Mouse (Mus musculus) ES-E14 (cell line): ENCODE results near the gene Bloc1s3. TPM values are rescaled to one million over a fixed set of nuclear protein-coding genes. Genes with fewer than 3 reads are reported as not detected.

Source experiments
- DNase-seq: peaks from one replicate; pipeline ENCODE4 v3.0.0-alpha.2; 2013; ENCODE audit warnings: low read depth, low spot score
- H3K27ac ChIP-seq: 2 replicates; pipeline ENCODE4 v1.5.1; 2012; ENCODE audit warnings: low read depth, mild to moderate bottlenecking, low read length, moderate library complexity, mixed read lengths; ENCODE audit not compliant: poor library complexity, insufficient read depth, severe bottlenecking
- H3K36me3 ChIP-seq: 2 replicates; pipeline ENCODE4 v1.6.1; 2012; ENCODE audit warnings: mild to moderate bottlenecking, low read length, moderate library complexity, mixed read lengths; ENCODE audit not compliant: control insufficient read depth, poor library complexity, insufficient read depth, severe bottlenecking
- H3K4me1 ChIP-seq, 2 experiments: fragments of 150-350 bp in 1 of 2; sonication (generic) in 1 of 2; 2 replicates each; pipeline ENCODE4 v1.6.1; 2012; ENCODE audit warnings: low read length in 2 of 2, mild to moderate bottlenecking in 1 of 2, mixed read lengths in 1 of 2; ENCODE audit not compliant: control insufficient read depth in 2 of 2, insufficient read depth in 2 of 2, poor library complexity in 1 of 2
- H3K4me3 ChIP-seq, 2 experiments: fragments of 150-350 bp in 1 of 2; sonication (generic) in 1 of 2; 2 replicates each; pipeline ENCODE4 v1.5.1; 2012; ENCODE audit warnings: low read length in 2 of 2, low read depth in 1 of 2, mild to moderate bottlenecking in 1 of 2, mixed read lengths in 1 of 2; ENCODE audit not compliant: insufficient read depth in 1 of 2, poor library complexity in 1 of 2, severe bottlenecking in 1 of 2
- H3K9ac ChIP-seq: 2 replicates; pipeline ENCODE4 v1.6.1; 2012; ENCODE audit warnings: low read depth, mild to moderate bottlenecking, low read length, mixed read lengths; ENCODE audit not compliant: poor library complexity, insufficient read depth, severe bottlenecking
- H3K9me3 ChIP-seq: fragments of 150-350 bp; sonication (generic); 2 replicates; pipeline ENCODE4 v1.6.1; 2012; ENCODE audit warnings: low read depth, mild to moderate bottlenecking, low read length; ENCODE audit not compliant: control insufficient read depth, insufficient read depth
- CHD2 ChIP-seq: IDR thresholded peaks from 2 replicates; pipeline ENCODE4 v1.6.1; 2014; ENCODE audit warnings: mild to moderate bottlenecking, low read depth, low read length, inconsistent platforms
- HCFC1 ChIP-seq: IDR thresholded peaks from 2 replicates; pipeline ENCODE4 v1.6.1; 2012; ENCODE audit warnings: low read length, inconsistent platforms, borderline replicate concordance; ENCODE audit not compliant: insufficient read depth
- MAFK ChIP-seq: IDR thresholded peaks from 2 replicates; pipeline ENCODE4 v1.6.1; 2014; ENCODE audit warnings: mild to moderate bottlenecking, low read depth, low read length, inconsistent platforms; ENCODE audit not compliant: insufficient read depth
- ZC3H11A ChIP-seq: IDR thresholded peaks from 2 replicates; pipeline ENCODE4 v1.6.1; 2012; ENCODE audit warnings: low read depth, mild to moderate bottlenecking, inconsistent platforms, low read length, borderline replicate concordance
- ZNF384 ChIP-seq: IDR thresholded peaks from 2 replicates; pipeline ENCODE4 v1.6.1; 2012; ENCODE audit warnings: low read depth, low read length, inconsistent platforms
- in situ Hi-C, 2 experiments: fragments of 600-800 bp; cut with MboI; formaldehyde crosslinking; loops; one replicate each; pipeline ENCODE4 v1.15.1; 2025; ENCODE audit warnings: low sequenced_read_pairs in 2 of 2, inconsistent platforms in 1 of 2; ENCODE audit not compliant: unreplicated experiment in 2 of 2
- total RNA-seq: library from RNA; depleted of rRNA; stranded (reverse); fragments of 300-350 nt; gene quantifications from 2 replicates; pipeline ENCODE4 v1.2.3, GENCODE M21; 2012; rRNA removed

Gene Bloc1s3
- total RNA-seq, 1 experiment, result 3.1 TPM

DNA sequence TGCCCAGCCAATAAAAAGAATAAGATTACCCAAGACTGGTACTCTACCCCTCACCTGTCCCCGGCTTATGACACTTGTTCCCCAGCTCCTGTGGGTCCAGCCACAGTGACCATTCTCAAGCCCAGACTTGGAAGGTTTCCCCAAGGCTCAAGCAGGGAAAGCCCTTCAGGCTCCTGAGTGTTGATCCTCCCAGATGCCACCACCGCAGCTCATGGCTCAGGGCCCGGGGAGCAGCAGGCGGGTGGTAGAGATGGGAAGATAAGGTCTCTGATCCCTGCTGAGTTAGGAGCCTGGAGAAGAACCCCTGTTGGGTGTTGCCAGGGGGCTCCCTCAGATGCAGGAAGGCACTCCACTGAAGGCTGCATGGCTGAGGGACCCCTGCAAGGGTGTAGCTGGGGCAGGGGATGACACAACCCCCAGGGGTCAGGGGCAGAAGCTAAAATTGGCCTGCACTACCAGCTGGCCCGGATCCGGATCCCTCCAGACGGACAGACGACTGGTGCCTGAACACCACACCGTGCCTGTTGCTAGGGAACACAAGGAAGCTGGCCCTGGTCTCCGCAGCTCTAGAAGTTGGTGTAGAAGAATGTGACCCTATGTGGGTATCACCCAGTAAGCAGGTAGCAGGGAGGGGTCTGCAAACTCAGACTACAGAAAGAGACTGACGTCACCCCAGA, 52.2 kb downstream of the Bloc1s3 start:
- Histone ChIP-seq H3K9ac (no peak overlapping the region), H3K36me3 (no peaks in the 10 kb centered on the region; the same call in 1 of the 2 replicates), H3K9me3 (no peaks in the 10 kb centered on the region), H3K4me1 (peaks cover 0 to 25% of the 10 kb centered on the region in 2 experiments; a peak in 2 of 4 replicates), H3K27ac (no peak overlapping the region; the same call in 1 of the 2 replicates), H3K4me3 (no peak overlapping the region)
- TF ChIP-seq ZNF384 (no peak), CHD2 (no peak), HCFC1 (no peak), ZC3H11A (no peak), MAFK (no peak)
- in situ Hi-C loops, result no loop called here
- no peak for DNase-seq

DNA sequence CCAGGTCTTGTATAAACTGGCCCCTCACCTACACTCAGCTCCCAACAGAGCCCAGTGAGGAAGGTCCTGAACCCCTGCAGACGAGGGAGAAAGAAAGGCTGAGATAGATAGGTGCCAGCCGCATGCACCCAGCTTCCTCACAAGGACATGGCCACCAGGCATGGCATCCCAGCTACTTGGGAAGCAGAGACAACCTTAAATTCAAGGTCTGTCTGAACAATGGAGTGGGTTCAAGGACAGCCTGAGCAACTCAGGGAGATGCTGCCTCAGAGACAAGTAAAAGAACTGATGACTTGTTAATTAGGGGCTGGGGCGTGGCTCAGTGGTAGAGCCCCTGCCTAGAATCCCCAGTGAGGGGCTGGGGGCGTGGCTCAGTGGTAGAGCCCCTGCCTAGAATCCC, 53.0 kb downstream of the Bloc1s3 start:
- no peak overlapping the region for H3K9ac ChIP-seq
- TF ChIP-seq ZC3H11A, result no peak
- no peak for TF ChIP-seq HCFC1
- TF ChIP-seq ZNF384, result no peak
- H3K27ac ChIP-seq, result no peak overlapping the region
- no peak for DNase-seq
- H3K9me3 ChIP-seq, result no peaks in the 10 kb centered on the region
- peaks cover 0 to 22% of the 10 kb centered on the region in 2 experiments; a peak in 2 of 4 replicates for H3K4me1 ChIP-seq
- H3K4me3 ChIP-seq, result no peak overlapping the region
- in situ Hi-C loops, result no loop called here
- H3K36me3 ChIP-seq, result no peaks in the 10 kb centered on the region; the same call in 1 of the 2 replicates

Other genes starting within 250 kb of the Bloc1s3 start
- 92.5 and 108 TPM in 2 replicates for gene Vasp, start 236.6 kb downstream of the Bloc1s3 start, total RNA-seq
- 2.9 and 9.7 TPM in 2 replicates for gene Ppm1n, start 228.3 kb downstream of the Bloc1s3 start, total RNA-seq
- 9.9 and 10.8 TPM in 2 replicates for gene Rtn2, start 225.7 kb downstream of the Bloc1s3 start, total RNA-seq
- 5.8 and 6.3 TPM in 2 replicates for gene Fosb, start 198.3 kb downstream of the Bloc1s3 start, total RNA-seq
- 48.0 and 53.2 TPM in 2 replicates for gene Ercc1, start 163.6 kb downstream of the Bloc1s3 start, total RNA-seq
- 18.3 and 26.7 TPM in 2 replicates for gene Cd3eap, start 148.9 kb downstream of the Bloc1s3 start, total RNA-seq
- 5.3 and 7.4 TPM in 2 replicates for gene Ppp1r13l, start 148.6 kb downstream of the Bloc1s3 start, total RNA-seq
- gene Ercc2, start 126.4 kb downstream of the Bloc1s3 start, total RNA-seq, result 38.8 and 62.6 TPM in 2 replicates
- 10.1 and 19.5 TPM in 2 replicates for gene Klc3, start 104.3 kb downstream of the Bloc1s3 start, total RNA-seq
- gene Ckm, start 103.6 kb downstream of the Bloc1s3 start, total RNA-seq, result 0.85 and 1.1 TPM in 2 replicates
- 9.9 and 10.3 TPM in 2 replicates for gene Mark4, start 49.5 kb downstream of the Bloc1s3 start, total RNA-seq
- 0.85 and 2.2 TPM in 2 replicates for gene Exoc3l2, start 45.0 kb downstream of the Bloc1s3 start, total RNA-seq
- gene Trappc6a, start within 50 bp of the Bloc1s3 start, total RNA-seq, result 33.2 and 56.7 TPM in 2 replicates
- 0.54 and 0.79 TPM in 2 replicates for gene Nkpd1, start 9.5 kb upstream of the Bloc1s3 start, total RNA-seq
- gene Ppp1r37, start 54.7 kb upstream of the Bloc1s3 start, total RNA-seq, result 25.3 and 37.7 TPM in 2 replicates
- gene Zfp296, start 68.9 kb upstream of the Bloc1s3 start, total RNA-seq, result 32.2 and 35.3 TPM in 2 replicates
- 42.1 and 54.2 TPM in 2 replicates for gene Gemin7, start 69.2 kb upstream of the Bloc1s3 start, total RNA-seq
- 52.7 and 83.4 TPM in 2 replicates for gene Clasrp, start 96.1 kb upstream of the Bloc1s3 start, total RNA-seq
- 13.9 and 15.1 TPM in 2 replicates for gene Relb, start 121.1 kb upstream of the Bloc1s3 start, total RNA-seq
- 129 and 156 TPM in 2 replicates for gene Clptm1, start 156.7 kb upstream of the Bloc1s3 start, total RNA-seq
- not detected in 2 replicates for gene Apoc2, start 169.6 kb upstream of the Bloc1s3 start, total RNA-seq
- gene Gm44805, start 173.1 kb upstream of the Bloc1s3 start, total RNA-seq, result 0.48 TPM in 1 of 2 replicates, not detected in the other
- 0.27 and 0.48 TPM in 2 replicates for gene Apoc4, start 173.1 kb upstream of the Bloc1s3 start, total RNA-seq
- 72.3 and 106 TPM in 2 replicates for gene Apoc1, start 184.3 kb upstream of the Bloc1s3 start, total RNA-seq
- gene Apoe, start 190.8 kb upstream of the Bloc1s3 start, total RNA-seq, result 683 and 2,144 TPM in 2 replicates
- 342 and 366 TPM in 2 replicates for gene Tomm40, start 207.1 kb upstream of the Bloc1s3 start, total RNA-seq
- gene Nectin2, start 242.1 kb upstream of the Bloc1s3 start, total RNA-seq, result 241 and 392 TPM in 2 replicates